Mouse (Mus musculus) G1E (cell line): ENCODE data around the gene Fam187b.

Experiments
- CTCF ChIP-seq: IDR thresholded peaks from 2 replicates; pipeline ENCODE4 v1.5.1; 2012; ENCODE audit warnings: low read depth, low read length, inconsistent platforms, mixed read lengths
- GATA1 ChIP-seq: IDR thresholded peaks from 2 replicates; pipeline ENCODE4 v1.6.1; 2012; ENCODE audit warnings: borderline replicate concordance, low read length, inconsistent platforms, mixed read lengths
- GATA2 ChIP-seq: IDR thresholded peaks from 2 replicates; pipeline ENCODE4 v1.6.1; 2012; ENCODE audit warnings: low read depth, low read length, inconsistent platforms, borderline replicate concordance
- POLR2AphosphoS5 ChIP-seq: IDR thresholded peaks from 2 replicates; pipeline ENCODE4 v1.6.1; 2012; ENCODE audit warnings: low read depth, low read length, inconsistent platforms; ENCODE audit not compliant: insufficient replicate concordance
- TAL1 ChIP-seq: conservative IDR thresholded peaks from 2 replicates; pipeline ENCODE4 v1.6.1; 2012; ENCODE audit warnings: low read depth, low read length, inconsistent platforms, mixed read lengths

- TF ChIP-seq TAL1 = no peak
- no peak for TF ChIP-seq CTCF
- no peak for TF ChIP-seq GATA1
- TF ChIP-seq POLR2AphosphoS5 = no peak
- no peak for TF ChIP-seq GATA2
These were observed 5.0 kb upstream of the Fam187b start for GRCm38 (mm10) chr7:30968611-30969010.
